Mouse (Mus musculus): ENCODE results near the gene Krt34. TPM values are rescaled to one million over a fixed set of nuclear protein-coding genes. Genes with fewer than 3 reads are reported as not detected.

Krt34 gene
- total and polyA plus RNA-seq, 3 experiments, result not detected

DNA sequence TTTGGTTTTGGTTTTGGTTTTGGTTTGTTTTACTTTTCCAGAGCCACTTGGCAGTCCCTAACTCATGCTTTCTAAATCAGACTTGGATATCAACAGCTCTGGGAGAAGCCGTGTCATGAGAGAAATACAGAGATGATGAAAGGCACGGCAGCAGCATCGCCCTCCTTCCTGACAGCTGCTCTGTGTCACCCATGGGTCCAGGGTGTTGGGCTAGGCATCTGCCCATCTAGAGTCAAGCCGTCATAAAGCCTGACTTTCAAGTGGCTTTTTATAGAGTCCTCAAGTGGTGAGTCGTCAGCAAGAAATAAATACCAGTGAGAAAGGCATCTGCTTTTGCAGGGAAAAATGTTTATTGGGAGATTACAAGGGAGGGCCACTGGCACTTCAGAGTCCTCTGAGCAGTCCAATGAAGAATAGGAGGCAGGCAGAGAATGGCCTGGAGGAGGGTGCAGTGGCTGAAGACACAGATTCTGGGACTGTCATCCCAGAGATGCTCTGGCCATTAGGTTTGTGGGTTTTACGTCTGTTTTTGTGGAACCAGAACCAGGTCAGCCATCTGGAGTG, 5.0 kb upstream of the Krt34 start:
- Histone ChIP-seq H3K36me3 (ENCODE audit: control insufficient read depth, insufficient read depth, low read length) (no peaks in the 10 kb centered on the region), H3K27ac (no peak overlapping the region), H3K79me2 (replicated peaks; ENCODE audit: control insufficient read depth, insufficient read depth, low read length) (no peaks in the 10 kb centered on the region), H3K27me3 (ENCODE audit: control insufficient read depth, insufficient read depth, low read length) (no peaks in the 10 kb centered on the region), H3K9ac (ENCODE audit: low read depth, low read length) (no peak overlapping the region), H3K4me1 (ENCODE audit: control insufficient read depth, insufficient read depth, low read length) (no peaks in the 10 kb centered on the region), H3K4me3 (no peak overlapping the region)
- 49% methylated on average over 6 of the region's 6 CpGs for WGBS
- intact Hi-C loops (cut with DNase I), result no loop called here
- TF ChIP-seq CTCF (IDR thresholded peaks at IDR 0.05), result no peak
- TF ChIP-seq EP300 (IDR thresholded peaks at IDR 0.05; ENCODE audit: insufficient read depth, low read depth, low read length), result no peak
- no peak for TF ChIP-seq POLR2A (IDR thresholded peaks at IDR 0.05; ENCODE audit: insufficient read depth, low read depth, low read length)
- DNase-seq, result no peak

DNA sequence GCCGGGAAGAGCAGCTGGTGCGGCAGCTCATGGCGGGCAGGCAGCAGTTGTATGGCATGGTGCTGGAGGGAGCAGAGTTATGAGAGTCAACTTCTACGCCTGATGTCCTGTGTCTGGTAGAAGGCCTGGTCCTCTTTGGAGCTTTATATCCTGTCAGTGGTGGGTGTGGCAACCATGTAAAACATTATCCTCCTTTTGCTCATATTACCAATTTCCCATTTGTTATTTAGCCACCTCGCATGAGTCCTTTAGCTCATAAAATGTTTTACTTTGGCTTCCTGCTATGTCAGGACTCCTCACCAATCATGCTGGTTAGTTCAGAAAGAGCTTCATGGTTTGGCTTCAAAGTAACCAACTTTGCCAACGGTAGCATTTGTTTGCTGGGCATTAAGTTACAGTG, 11.6 kb downstream of the Krt34 start, which contains the start of gene Krt33b:
Gene Krt33b, minus strand, starts transcription at position 101 of the 400 bp plus-strand sequence.
- 76% methylated on average over 6 of the region's 6 CpGs for WGBS
- TF ChIP-seq POLR2A (IDR thresholded peaks at IDR 0.05; ENCODE audit: insufficient read depth, low read depth, low read length) (no peak), CTCF (IDR thresholded peaks at IDR 0.05) (no peak), EP300 (IDR thresholded peaks at IDR 0.05; ENCODE audit: insufficient read depth, low read depth, low read length) (no peak)
- Histone ChIP-seq H3K4me3 (no peak within 1 kb of the TSS), H3K27ac (no peak within 1 kb of the TSS), H3K27me3 (ENCODE audit: control insufficient read depth, insufficient read depth, low read length) (no peaks in the 10 kb centered on the region; the same call in 1 of the 2 replicates), H3K36me3 (ENCODE audit: control insufficient read depth, insufficient read depth, low read length) (no peaks in the 10 kb centered on the region), H3K79me2 (replicated peaks; ENCODE audit: control insufficient read depth, insufficient read depth, low read length) (no peaks in the 10 kb centered on the region), H3K4me1 (ENCODE audit: control insufficient read depth, insufficient read depth, low read length) (no peaks in the 10 kb centered on the region), H3K9ac (ENCODE audit: low read depth, low read length) (no peak within 1 kb of the TSS)
- intact Hi-C loops (cut with DNase I), result no loop called here
- no peak for DNase-seq

- Histone ChIP-seq H3K4me1 (ENCODE audit: control insufficient read depth, insufficient read depth, low read length) (no peaks in the 10 kb centered on the region), H3K79me2 (replicated peaks; ENCODE audit: control insufficient read depth, insufficient read depth, low read length) (no peaks in the 10 kb centered on the region), H3K4me3 (no peak overlapping the region), H3K27me3 (ENCODE audit: control insufficient read depth, insufficient read depth, low read length) (no peaks in the 10 kb centered on the region), H3K27ac (no peak overlapping the region), H3K9ac (ENCODE audit: low read depth, low read length) (no peak overlapping the region), H3K36me3 (ENCODE audit: control insufficient read depth, insufficient read depth, low read length) (no peaks in the 10 kb centered on the region)
- intact Hi-C loops (cut with DNase I), result no loop called here
- TF ChIP-seq POLR2A (IDR thresholded peaks at IDR 0.05; ENCODE audit: insufficient read depth, low read depth, low read length) (no peak), CTCF (IDR thresholded peaks at IDR 0.05) (no peak), EP300 (IDR thresholded peaks at IDR 0.05; ENCODE audit: insufficient read depth, low read depth, low read length) (no peak)
- WGBS, result 50% methylated on average over 5 of the region's 5 CpGs
- DNase-seq, result no peak
These were observed 19.9 kb downstream of the Krt34 start for GRCm38 (mm10) chr11:100021438-100021837.

- no peak for TF ChIP-seq POLR2A (IDR thresholded peaks at IDR 0.05; ENCODE audit: insufficient read depth, low read depth, low read length)
- no peak for TF ChIP-seq EP300 (IDR thresholded peaks at IDR 0.05; ENCODE audit: insufficient read depth, low read depth, low read length)
- no peak for TF ChIP-seq CTCF (IDR thresholded peaks at IDR 0.05)
- 50% methylated on average over 1 of the region's 1 CpGs for WGBS
These were observed 21.9 kb downstream of the Krt34 start for GRCm38 (mm10) chr11:100019466-100019865.

DNA sequence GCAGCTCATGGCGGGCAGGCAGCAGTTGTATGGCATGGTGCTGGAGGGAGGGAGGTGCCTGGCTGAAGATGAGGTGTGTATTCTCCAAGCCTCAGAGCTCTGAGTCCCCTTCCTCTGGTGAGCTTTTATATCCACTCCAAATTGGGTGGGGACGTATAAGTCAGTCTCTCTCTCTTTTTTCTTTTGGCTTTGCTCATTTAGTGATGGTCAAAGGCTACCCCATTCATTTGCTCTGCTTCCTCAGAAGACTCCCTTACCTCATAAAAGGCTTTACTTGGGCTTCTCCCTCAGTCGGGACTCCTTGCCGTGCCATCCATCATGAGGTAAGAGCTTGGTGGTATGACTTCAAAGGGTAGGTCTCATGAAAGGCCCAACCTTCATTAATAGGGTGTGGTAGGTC, 25.2 kb downstream of the Krt34 start, which contains the start of gene Krt33a:
Gene Krt33a, minus strand, starts transcription at position 101 of the 400 bp plus-strand sequence.
- no peak within 1 kb of the TSS for H3K27ac ChIP-seq
- DNase-seq, result no peak
- WGBS, result 82% methylated on average over 4 of the region's 4 CpGs
- intact Hi-C loops (cut with DNase I), result no loop called here
- H3K4me3 ChIP-seq, result no peak within 1 kb of the TSS
- H3K9ac ChIP-seq (ENCODE audit: low read depth, low read length), result no peak within 1 kb of the TSS
- H3K4me1 ChIP-seq (ENCODE audit: control insufficient read depth, insufficient read depth, low read length), result no peaks in the 10 kb centered on the region
- H3K79me2 ChIP-seq (replicated peaks; ENCODE audit: control insufficient read depth, insufficient read depth, low read length), result no peaks in the 10 kb centered on the region
- no peak for TF ChIP-seq EP300 (IDR thresholded peaks at IDR 0.05; ENCODE audit: insufficient read depth, low read depth, low read length)
- no peak for TF ChIP-seq POLR2A (IDR thresholded peaks at IDR 0.05; ENCODE audit: insufficient read depth, low read depth, low read length)
- TF ChIP-seq CTCF (IDR thresholded peaks at IDR 0.05), result no peak
- H3K36me3 ChIP-seq (ENCODE audit: control insufficient read depth, insufficient read depth, low read length), result no peaks in the 10 kb centered on the region
- H3K27me3 ChIP-seq (ENCODE audit: control insufficient read depth, insufficient read depth, low read length), result no peaks in the 10 kb centered on the region

More at GRCm38 (mm10) chr11:100019466-100019865, 21.9 kb downstream of the Krt34 start:
- H3K9ac ChIP-seq (ENCODE audit: low read depth, low read length), result no peak overlapping the region
- no peak overlapping the region for H3K4me3 ChIP-seq
- DNase-seq, result no peak
- H3K27ac ChIP-seq, result no peak overlapping the region
- H3K4me1 ChIP-seq (ENCODE audit: control insufficient read depth, insufficient read depth, low read length), result no peaks in the 10 kb centered on the region
- intact Hi-C loops (cut with DNase I), result no loop called here
- H3K79me2 ChIP-seq (replicated peaks; ENCODE audit: control insufficient read depth, insufficient read depth, low read length), result no peaks in the 10 kb centered on the region
- no peaks in the 10 kb centered on the region for H3K27me3 ChIP-seq (ENCODE audit: control insufficient read depth, insufficient read depth, low read length)
- no peaks in the 10 kb centered on the region for H3K36me3 ChIP-seq (ENCODE audit: control insufficient read depth, insufficient read depth, low read length)

GRCm38 (mm10) chr11:100013691-100014171, 27.6 kb downstream of the Krt34 start:
- intact Hi-C loops (cut with DNase I), result no loop called here
- Histone ChIP-seq H3K27ac (no peak overlapping the region), H3K27me3 (ENCODE audit: control insufficient read depth, insufficient read depth, low read length) (no peaks in the 10 kb centered on the region), H3K9ac (ENCODE audit: low read depth, low read length) (no peak overlapping the region), H3K36me3 (ENCODE audit: control insufficient read depth, insufficient read depth, low read length) (no peaks in the 10 kb centered on the region), H3K4me3 (no peak overlapping the region), H3K79me2 (replicated peaks; ENCODE audit: control insufficient read depth, insufficient read depth, low read length) (no peaks in the 10 kb centered on the region), H3K4me1 (ENCODE audit: control insufficient read depth, insufficient read depth, low read length) (no peaks in the 10 kb centered on the region)
- 63% methylated on average over 4 of the region's 4 CpGs for WGBS
- TF ChIP-seq CTCF (IDR thresholded peaks at IDR 0.05) (no peak), POLR2A (IDR thresholded peaks at IDR 0.05; ENCODE audit: insufficient read depth, low read depth, low read length) (no peak), EP300 (IDR thresholded peaks at IDR 0.05; ENCODE audit: insufficient read depth, low read depth, low read length) (no peak)
- no peak for DNase-seq
